Mouse (Mus musculus): ENCODE results near the gene Ssh1. TPM values are rescaled to one million over a fixed set of nuclear protein-coding genes. Genes with fewer than 3 reads are reported as not detected.

The Ssh1 gene
- 10 to 100 TPM; 74.5 to 81.4 TPM for total RNA-seq (2023)

DNA sequence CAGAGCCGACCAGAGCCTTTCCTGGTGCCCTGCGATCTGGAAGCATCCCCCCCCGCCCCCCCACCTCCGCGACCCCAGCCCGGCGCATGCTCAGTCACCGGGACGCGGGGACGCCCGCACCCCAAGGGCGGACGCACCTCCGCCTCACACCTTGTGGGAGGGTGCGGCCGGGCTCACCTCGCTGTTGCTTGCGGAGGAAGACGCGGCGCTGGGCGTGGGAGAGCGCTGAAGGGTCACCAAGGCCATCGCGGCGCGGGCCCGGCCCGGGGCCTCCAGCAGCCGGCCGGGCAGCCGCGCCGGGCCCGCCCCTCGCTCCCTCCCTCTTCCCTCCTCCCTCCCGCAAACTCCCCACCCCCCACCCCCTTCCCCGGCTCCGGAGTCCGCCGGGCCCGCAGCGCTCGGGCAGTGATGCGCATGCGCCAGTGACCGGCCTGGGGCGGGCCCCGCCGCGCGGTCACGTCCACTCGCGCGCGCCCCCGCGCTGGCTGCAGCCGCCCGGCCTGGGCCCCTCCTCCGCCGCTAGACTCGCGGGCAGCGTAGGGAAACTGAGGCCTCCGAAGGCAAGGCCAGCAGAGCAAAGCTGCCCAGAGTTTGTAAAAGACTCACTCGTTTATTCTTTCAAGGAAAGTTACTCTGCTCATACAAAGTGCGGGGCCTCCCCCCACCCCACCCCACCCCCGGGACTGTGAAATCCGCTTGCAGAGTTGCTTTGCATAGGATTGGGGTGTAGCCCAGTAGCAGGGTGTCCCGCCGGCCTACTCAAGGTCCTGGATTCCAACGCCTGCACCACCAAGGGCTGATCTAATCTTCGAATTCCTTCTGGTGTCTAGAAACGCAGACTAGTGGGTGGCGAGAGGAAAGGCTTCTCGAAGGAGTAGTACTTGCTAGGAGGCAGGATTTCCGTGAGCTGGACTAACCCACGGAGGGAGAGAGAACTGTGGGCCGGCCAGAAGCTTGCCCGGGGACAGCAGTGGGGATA, at the start of gene Ssh1:
Gene Ssh1 (minus strand): TSS at position 408 of the 979 bp plus-strand sequence.

DNA sequence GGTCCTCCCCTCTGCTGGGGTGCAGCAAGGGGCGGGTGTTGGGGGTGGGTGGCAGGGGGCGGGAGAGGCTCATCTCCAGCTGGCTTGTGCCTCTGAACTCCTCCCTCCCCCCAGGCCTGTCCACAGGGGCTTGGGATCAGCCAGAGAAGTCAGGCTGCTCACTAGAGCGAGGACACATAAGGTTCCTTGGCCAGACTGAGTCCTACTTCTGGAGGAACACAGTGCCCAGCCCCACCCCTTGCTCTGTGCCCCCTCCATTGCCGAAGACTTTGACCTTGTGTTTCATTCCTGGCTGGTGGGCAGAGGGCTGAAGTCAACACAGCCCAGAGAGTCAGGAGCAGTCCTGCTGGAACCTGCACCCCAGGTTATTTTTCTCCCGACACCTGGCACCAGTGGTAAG, 9.8 kb upstream of the Ssh1 start, which contains the start of gene Dao:
Gene Dao (plus strand): TSS at position 162 of the 400 bp plus-strand sequence.

DNA sequence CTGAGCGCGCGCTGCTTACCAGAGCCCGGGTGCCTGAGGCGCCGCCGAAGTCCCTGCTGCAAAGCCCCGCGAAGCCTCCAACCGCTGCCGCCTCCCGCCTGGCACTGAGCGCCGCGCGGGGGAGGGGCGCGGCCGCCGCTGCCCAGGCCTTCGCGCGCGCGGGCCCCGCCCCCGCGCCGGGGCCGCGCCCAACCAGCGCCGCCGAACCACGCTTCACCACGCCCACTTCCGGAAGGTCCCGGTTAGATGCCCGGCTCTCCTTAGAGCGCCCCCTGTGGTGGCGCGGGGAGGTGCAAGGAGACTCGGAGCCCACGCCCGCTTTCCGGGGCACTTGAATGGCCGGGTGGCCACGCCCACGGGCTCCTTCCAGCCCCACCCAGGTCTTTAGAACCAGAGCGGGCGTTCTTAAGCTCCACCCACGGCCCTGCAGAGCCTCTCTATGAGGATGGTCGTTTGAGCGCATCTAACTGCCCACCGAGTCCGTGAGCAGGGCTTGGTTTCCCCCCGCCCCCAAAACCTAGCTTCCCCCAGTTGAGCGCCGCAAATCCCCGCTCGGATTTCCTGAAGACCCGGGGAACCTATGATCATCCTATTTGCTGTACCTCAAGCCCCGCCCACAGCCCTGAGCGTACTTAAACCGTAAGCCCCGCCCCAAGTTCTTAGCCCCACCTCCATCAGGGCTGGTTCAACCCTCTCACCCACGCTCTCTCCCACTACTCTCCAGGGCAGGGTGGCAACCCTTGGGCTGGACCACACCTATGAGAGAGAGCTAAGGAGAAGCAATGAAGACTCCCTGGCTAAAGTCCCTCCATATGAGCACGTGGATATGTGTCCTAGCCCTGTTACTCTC, 84.9 kb downstream of the Ssh1 start, which contains the start of gene Coro1c:
Gene Coro1c (minus strand): TSS at position 167 of the 850 bp plus-strand sequence.

Other genes with a start within 250 kb of the Ssh1 start
- 10 to 100 TPM; 74.5 to 82.6 TPM for gene Sart3, start 221.4 kb downstream of the Ssh1 start, total RNA-seq (2023)
- gene Iscu, start 221.1 kb downstream of the Ssh1 start, total RNA-seq (2023): 10 to 100 TPM; 60.0 to 61.4 TPM
- gene Tmem119, start 193.4 kb downstream of the Ssh1 start, total RNA-seq (2023): not detected
- gene Selplg, start 161.2 kb downstream of the Ssh1 start, total RNA-seq (2023): 10 to 100 TPM; 50.5 to 59.7 TPM
- gene Coro1c, start 85.1 kb downstream of the Ssh1 start, total RNA-seq (2023): 10 to 100 TPM; 43.3 to 49.0 TPM
- gene Dao, start 9.8 kb upstream of the Ssh1 start, total RNA-seq (2023): under 1 TPM; 0.38 to 0.62 TPM
- gene Usp30, start 71.6 kb upstream of the Ssh1 start, total RNA-seq (2023): 10 to 100 TPM; 25.8 to 26.6 TPM
- gene Svop, start 97.7 kb upstream of the Ssh1 start, total RNA-seq (2023): not detected
- 10 to 100 TPM in 1 of 2 experiments, 1 to 10 TPM in 1; 7.4 to 14.7 TPM for gene Alkbh2, start 134.3 kb upstream of the Ssh1 start, total RNA-seq (2023)
- gene Ung, start 136.5 kb upstream of the Ssh1 start, total RNA-seq (2023): 10 to 100 TPM; 20.7 to 22.1 TPM
- 1 to 10 TPM; 3.3 to 3.8 TPM for gene Acacb, start 152.6 kb upstream of the Ssh1 start, total RNA-seq (2023)

Data from B cell, adult 67 days (primary cell).